Mouse (Mus musculus) kidney, adult 2 months (tissue): ENCODE measurements around the gene Crat.

Experiments
- CTCF ChIP-seq: fragments of 200-500 bp; conservative IDR thresholded peaks from 2 replicates; pipeline ENCODE4 v1.5.1; 2011; ENCODE audit warnings: low read depth, mild to moderate bottlenecking, control low read depth, low read length, moderate library complexity, mixed read lengths; ENCODE audit not compliant: insufficient read depth, insufficient read length
- POLR2A ChIP-seq: fragments of 200-500 bp; IDR thresholded peaks from one replicate; pipeline ENCODE4 v1.6.1; 2011; ENCODE audit warnings: low read depth, low read length, control low read depth

DNA sequence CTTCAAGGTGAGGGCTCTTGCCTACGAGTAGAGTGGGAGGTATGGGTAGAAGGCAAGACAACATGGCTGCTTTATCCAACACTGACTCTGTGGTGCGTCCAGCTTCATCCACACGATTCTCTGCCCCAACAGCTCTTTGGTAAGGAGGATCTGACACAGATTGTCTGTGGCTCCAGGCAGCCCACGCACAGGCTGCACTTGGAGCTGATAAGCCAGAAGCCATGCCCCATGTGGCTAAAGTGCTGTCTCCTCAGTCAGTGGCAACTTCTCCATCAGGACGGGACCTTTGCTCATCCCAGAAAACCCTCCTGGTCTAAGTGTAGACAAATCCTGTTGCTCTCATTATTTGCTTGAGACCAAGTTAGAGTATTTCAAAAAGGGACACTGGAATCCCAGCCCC is 39.0 kb upstream of the Crat start:
- TF ChIP-seq CTCF (no peak), POLR2A (no peak)
